Mouse (Mus musculus) hindbrain, embryonic 14.5 days (tissue): ENCODE measurements at regions not wholly inside any gene's neighbourhood (a gene's known extent, or its start where the extent isn't known, plus 50 kb on each side); places are given as distances from the start of the nearest gene placed in this dataset.

Experiments
- ATAC-seq: fragments of 200-750 bp; cut with Nextera tagmentation; 2 replicates; pipeline ENCODE4 v1.8.0; 2017; ENCODE audit warnings: moderate number of reproducible peaks, mild to moderate bottlenecking, moderate TSS enrichment, moderate library complexity; ENCODE audit not compliant: low FRiP score
- DNase-seq: peaks from one replicate; pipeline ENCODE4 v3.0.0-alpha.2; 2015; ENCODE audit warnings: low spot score
- H3K27ac ChIP-seq: fragments of 300-500 bp; sonication (generic); 2 replicates; pipeline ENCODE4 v1.5.1; 2014; ENCODE audit warnings: mild to moderate bottlenecking, moderate library complexity
- H3K27me3 ChIP-seq: fragments of 300-500 bp; sonication (generic); 2 replicates; pipeline ENCODE4 v1.6.1; 2014; ENCODE audit warnings: mild to moderate bottlenecking, low read length, mixed read lengths; ENCODE audit not compliant: control insufficient read depth, insufficient read depth
- H3K36me3 ChIP-seq: fragments of 300-500 bp; sonication (generic); replicated peaks from 2 replicates; pipeline ENCODE4 v1.6.1; 2014; ENCODE audit not compliant: control insufficient read depth, insufficient read depth
- H3K4me1 ChIP-seq: fragments of 300-500 bp; sonication (generic); replicated peaks from 2 replicates; pipeline ENCODE4 v1.6.1; 2014; ENCODE audit warnings: antibody characterized with exemption, low read length, mixed read lengths; ENCODE audit not compliant: control insufficient read depth, insufficient read depth
- H3K4me2 ChIP-seq: fragments of 300-500 bp; sonication (generic); replicated peaks from 2 replicates; pipeline ENCODE4 v1.6.1; 2014; ENCODE audit warnings: mild to moderate bottlenecking, moderate library complexity
- H3K4me3 ChIP-seq: fragments of 300-500 bp; sonication (generic); replicated peaks from 2 replicates; pipeline ENCODE4 v1.5.1; 2014; ENCODE audit warnings: mild to moderate bottlenecking, low read length
- H3K9ac ChIP-seq: fragments of 300-500 bp; sonication (generic); 2 replicates; pipeline ENCODE4 v1.6.1; 2014
- H3K9me3 ChIP-seq: fragments of 300-500 bp; sonication (generic); 2 replicates; pipeline ENCODE4 v1.6.1; 2016; ENCODE audit warnings: low read length; ENCODE audit not compliant: control insufficient read depth
- WGBS: fragments of 180-500 bp; shearing (Covaris S2); extraction: QIAGEN DNeasy Blood & Tissue Kit; methylation state at CpG from one replicate; pipeline ENCODE4 v1.1.7; 2014; 5-methylcytosine and 5-hydroxymethylcytosine counted together

DNA sequence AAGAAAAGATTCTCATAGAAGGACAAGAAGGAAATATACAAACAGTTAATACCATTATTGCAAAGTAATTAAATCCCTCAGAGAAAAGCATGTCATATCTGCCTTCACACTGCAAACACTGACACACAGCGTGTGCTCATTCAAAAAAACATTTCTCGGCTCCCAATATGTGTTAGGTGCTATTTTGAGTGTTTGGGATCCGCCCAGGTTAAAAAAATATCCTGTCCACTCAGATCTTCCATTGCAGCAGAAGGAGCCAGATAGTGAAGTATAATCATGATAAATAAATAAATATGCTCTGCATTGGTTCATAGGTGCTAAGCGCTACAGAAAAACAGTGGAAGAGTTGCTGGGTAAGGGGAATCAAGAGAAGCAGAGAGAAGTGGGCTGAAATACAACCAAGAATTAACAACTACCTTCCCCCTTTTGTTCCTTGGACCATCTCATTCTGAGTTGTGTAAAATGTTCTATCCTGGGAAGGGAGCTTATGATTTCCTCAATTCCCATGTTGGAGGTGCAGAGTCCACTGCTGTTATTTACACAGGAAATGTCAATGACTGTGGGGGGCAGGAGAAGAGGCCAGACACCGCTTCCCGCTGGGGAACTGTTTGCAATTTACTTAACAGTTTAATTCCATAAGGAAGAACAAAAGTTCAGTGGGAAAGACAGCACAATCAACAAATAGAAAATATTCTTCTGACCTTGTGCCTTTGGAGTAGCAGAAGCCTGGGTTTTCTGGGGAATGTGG is 139.9 kb downstream of the Tle1 start:
- H3K4me1 ChIP-seq, result no peaks in the 10 kb centered on the region
- no peak overlapping the region for H3K27ac ChIP-seq
- no peaks in the 10 kb centered on the region for H3K27me3 ChIP-seq
- H3K9me3 ChIP-seq, result no peaks in the 10 kb centered on the region
- no peak overlapping the region for H3K4me2 ChIP-seq
- no peaks in the 10 kb centered on the region for H3K36me3 ChIP-seq
- no peak overlapping the region for H3K9ac ChIP-seq
- DNase-seq (no peak), ATAC-seq (no peak)
- WGBS, result 80% methylated on average over 6 of the region's 6 CpGs
- H3K4me3 ChIP-seq, result no peak overlapping the region

DNA sequence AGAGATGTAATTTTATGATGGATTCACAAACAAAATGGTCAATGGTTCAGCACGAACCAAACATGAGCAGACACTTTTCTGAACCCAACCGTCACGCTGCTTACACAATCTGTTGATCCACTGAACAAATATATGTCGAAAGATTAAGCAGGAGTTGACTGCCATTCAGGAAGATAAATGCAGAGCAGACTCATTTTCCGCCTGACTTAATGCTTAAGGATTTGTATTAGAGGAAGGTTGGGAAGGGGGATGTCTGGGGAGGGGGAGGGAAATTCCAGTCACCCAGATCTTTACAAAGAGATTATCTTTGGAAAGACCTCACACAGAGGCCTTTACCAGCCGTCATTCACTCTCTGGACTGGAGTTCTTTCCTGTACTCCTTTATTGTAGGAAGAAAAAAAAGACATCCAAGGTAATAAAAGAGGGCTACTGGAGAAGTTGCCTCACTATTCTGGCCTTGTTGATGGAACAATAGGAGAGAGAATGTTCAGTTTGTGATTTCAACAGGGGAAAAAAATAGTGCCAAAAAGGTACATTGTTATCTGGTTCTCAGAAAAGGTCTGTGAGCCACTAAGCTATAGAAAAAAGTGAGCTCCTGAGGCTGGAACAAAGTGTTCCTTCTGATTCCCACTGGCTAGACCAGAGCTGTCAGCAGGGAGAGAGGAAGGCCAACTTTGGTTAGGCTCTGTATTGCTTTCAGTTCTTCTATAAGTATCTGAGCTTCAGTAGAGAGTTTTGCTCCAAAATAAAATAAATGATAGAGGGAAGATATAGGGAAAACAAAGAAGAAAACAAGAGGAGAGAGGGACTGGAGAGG is 150.9 kb downstream of the Tle1 start:
- Histone ChIP-seq H3K4me3 (no peak overlapping the region), H3K36me3 (no peaks in the 10 kb centered on the region), H3K9ac (no peak overlapping the region), H3K27me3 (peaks cover 45% of the 10 kb centered on the region), H3K27ac (no peak overlapping the region), H3K4me1 (no peaks in the 10 kb centered on the region), H3K4me2 (no peak overlapping the region), H3K9me3 (no peaks in the 10 kb centered on the region)
- DNase-seq, result no peak
- 6% methylated on average over 6 of the region's 6 CpGs for WGBS
- ATAC-seq, result peak; percentile 59; the same call in 1 of the 2 replicates

DNA sequence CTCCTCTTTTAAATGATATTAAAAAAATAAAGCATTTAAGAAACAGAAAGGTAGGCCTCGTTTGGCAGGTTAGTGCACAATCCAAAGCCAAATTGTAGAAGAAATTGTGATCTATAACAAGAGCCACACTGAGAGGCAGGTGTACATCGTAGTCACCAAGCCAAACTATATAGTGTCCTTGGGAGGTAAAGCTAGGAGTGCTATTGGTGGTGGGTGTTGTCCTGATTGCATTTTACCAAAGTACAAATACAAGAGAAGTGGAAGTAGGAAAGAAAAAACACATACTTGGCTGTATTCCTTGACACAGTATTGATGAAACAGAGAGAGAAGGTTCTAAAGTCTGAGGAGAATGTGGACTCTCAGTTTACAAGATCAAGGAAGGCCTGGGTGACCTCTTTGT is 178.6 kb downstream of the Tle1 start:
- ATAC-seq, result no peak
- WGBS, result 85% methylated on average over 2 of the region's 2 CpGs
- Histone ChIP-seq H3K9me3 (no peaks in the 10 kb centered on the region), H3K27ac (no peak overlapping the region), H3K36me3 (no peaks in the 10 kb centered on the region), H3K4me3 (no peak overlapping the region), H3K9ac (no peak overlapping the region), H3K4me1 (no peaks in the 10 kb centered on the region), H3K4me2 (no peak overlapping the region), H3K27me3 (no peaks in the 10 kb centered on the region)
- no peak for DNase-seq

DNA sequence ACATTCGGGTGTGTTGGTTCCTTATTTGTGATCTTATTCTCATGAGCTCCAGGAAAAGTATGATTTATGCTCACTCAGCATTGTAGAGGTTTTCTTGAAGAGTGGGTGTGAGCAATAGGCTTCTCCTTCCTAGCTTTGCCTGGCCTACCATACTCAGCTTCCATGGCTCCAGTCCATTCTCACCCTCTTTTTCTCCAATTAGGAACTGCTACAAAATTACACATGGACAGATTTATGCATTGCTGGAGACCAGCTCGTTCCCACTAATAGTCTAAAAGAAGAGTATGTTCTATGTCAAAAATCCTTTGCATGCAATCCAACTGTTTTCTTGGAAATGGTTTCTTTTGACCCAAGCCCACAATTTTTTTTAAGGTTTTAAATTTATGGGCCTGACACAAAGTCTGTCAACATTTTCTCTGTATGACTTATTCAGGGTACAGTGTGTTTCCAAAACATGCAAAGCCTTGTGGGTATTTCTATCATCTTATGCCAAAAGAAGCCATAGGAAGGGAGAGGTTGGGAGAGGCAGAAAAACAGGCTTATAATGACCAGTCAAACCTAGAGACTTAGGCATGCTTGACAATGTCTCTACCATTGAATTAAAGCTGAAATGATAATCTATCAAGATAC is 186.4 kb downstream of the Tle1 start:
- no peak overlapping the region for H3K4me2 ChIP-seq
- H3K4me1 ChIP-seq, result no peaks in the 10 kb centered on the region
- no peaks in the 10 kb centered on the region for H3K36me3 ChIP-seq
- WGBS, result 91% methylated on average over 2 of the region's 2 CpGs
- no peaks in the 10 kb centered on the region for H3K27me3 ChIP-seq
- no peak overlapping the region for H3K9ac ChIP-seq
- ATAC-seq, result no peak
- no peak overlapping the region for H3K27ac ChIP-seq
- no peaks in the 10 kb centered on the region for H3K9me3 ChIP-seq
- no peak overlapping the region for H3K4me3 ChIP-seq
- DNase-seq, result no peak

DNA sequence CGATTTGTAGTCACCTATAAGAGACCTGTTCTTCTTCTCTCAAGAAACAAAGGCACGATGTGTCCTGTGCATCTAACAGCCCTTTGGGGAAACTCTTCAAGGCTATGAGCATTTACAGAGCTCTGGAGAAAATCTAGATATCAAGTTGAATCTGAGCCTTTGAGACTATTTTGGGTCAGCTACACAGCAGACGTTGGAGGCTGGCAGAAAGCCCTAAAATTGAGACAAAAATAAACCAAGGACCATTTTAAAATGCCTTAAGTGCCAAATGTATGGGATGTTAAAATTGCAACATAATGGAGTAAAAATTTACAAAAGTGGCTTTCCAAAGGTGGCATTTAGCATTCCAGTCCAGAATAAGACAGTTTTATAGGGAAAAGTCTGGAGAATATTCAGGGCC is 187.1 kb downstream of the Tle1 start:
- DNase-seq (no peak), ATAC-seq (no peak)
- Histone ChIP-seq H3K9me3 (peaks cover 3% of the 10 kb centered on the region; the same call in 1 of the 2 replicates), H3K4me2 (no peak overlapping the region), H3K27me3 (no peaks in the 10 kb centered on the region), H3K36me3 (no peaks in the 10 kb centered on the region), H3K4me3 (no peak overlapping the region), H3K27ac (no peak overlapping the region), H3K9ac (no peak overlapping the region), H3K4me1 (no peaks in the 10 kb centered on the region)
- 86% methylated on average over 3 of the region's 3 CpGs for WGBS

DNA sequence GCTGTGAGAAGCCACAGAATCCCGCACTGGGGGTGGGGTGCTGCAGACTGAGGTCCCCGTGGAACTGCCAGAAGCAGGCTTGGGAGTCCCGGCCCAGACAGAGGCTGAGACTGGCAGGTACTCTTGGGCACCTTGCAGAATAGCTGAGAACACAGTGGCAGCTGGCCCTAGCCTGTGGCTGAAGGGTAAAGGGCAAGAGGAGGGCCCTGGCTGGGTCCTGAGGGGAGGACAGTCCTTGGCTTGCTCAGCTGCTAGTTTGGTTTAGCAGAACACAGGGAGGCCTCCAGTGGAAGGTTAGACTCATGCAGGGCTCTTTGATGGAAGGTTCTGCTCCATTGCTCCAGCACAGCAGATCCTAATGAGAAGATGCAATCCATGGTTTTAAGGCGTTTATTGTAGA is 190.4 kb downstream of the Tle1 start:
- Histone ChIP-seq H3K27ac (no peak overlapping the region), H3K9me3 (peaks cover 7% of the 10 kb centered on the region; the same call in 1 of the 2 replicates), H3K36me3 (no peaks in the 10 kb centered on the region), H3K4me3 (no peak overlapping the region), H3K27me3 (no peaks in the 10 kb centered on the region), H3K9ac (no peak overlapping the region), H3K4me2 (no peak overlapping the region), H3K4me1 (no peaks in the 10 kb centered on the region)
- 93% methylated on average over 4 of the region's 4 CpGs for WGBS
- no peak for DNase-seq
- ATAC-seq, result no peak

DNA sequence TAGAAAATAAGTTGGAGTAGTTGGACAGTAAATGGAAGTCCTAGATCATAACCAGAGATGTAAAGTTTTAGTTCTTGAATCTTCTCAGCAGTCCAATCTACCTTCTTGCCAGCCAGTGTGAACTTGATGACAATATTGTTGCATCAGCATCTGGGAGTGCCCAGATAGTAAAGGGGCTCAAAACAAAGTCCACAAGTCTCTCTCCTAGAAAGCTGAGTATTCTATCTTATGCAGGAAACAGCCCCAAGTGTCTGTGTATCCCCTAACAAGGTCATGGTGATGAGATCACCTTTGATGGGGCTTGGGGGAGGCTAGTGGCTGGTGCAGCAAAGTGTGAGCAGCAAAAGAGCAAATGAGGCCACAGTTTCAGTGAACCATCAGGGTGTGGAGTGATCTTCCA is 194.8 kb downstream of the Tle1 start:
- Histone ChIP-seq H3K4me3 (no peak overlapping the region), H3K4me2 (no peak overlapping the region), H3K4me1 (no peaks in the 10 kb centered on the region), H3K36me3 (no peaks in the 10 kb centered on the region), H3K9ac (no peak overlapping the region), H3K27me3 (no peaks in the 10 kb centered on the region), H3K27ac (no peak overlapping the region), H3K9me3 (peaks cover 7% of the 10 kb centered on the region; the same call in 1 of the 2 replicates)
- DNase-seq (no peak), ATAC-seq (no peak)

DNA sequence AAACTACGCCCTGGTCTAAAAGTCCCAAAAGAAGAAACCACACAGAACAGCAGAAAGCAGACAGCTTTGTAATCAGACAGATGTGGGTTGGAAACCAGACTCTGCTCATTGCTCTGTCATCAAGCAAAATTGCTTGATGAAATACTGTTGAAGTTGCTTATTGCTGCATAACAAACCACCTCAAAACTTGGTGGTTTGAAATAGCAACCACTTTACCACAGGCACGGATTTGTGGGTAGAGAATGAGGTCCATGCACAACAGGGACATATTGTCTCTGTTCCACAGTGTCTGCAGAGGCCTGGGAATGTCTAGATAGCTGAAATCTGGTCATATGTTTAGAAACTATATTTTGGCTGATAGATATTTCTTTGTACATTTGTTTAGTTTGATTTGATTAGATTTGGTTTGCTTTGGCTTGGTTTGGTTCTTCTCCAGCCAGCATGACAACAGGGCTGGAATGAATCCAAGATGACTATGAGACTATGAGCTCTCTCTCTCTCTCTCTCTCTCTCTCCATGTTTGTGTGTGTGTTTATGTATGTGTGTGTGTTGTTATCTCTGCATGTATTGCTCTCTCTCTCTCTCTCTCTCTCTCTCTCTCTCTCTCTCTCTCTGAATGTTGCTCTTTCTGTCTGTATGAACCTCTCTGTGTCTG is 199.4 kb downstream of the Tle1 start:
- Histone ChIP-seq H3K27me3 (no peaks in the 10 kb centered on the region), H3K4me2 (no peak overlapping the region), H3K36me3 (no peaks in the 10 kb centered on the region), H3K27ac (no peak overlapping the region), H3K9ac (no peak overlapping the region), H3K9me3 (no peaks in the 10 kb centered on the region), H3K4me1 (no peaks in the 10 kb centered on the region), H3K4me3 (no peak overlapping the region)
- DNase-seq (no peak), ATAC-seq (no peak)
- 83% methylated on average over 2 of the region's 2 CpGs for WGBS

DNA sequence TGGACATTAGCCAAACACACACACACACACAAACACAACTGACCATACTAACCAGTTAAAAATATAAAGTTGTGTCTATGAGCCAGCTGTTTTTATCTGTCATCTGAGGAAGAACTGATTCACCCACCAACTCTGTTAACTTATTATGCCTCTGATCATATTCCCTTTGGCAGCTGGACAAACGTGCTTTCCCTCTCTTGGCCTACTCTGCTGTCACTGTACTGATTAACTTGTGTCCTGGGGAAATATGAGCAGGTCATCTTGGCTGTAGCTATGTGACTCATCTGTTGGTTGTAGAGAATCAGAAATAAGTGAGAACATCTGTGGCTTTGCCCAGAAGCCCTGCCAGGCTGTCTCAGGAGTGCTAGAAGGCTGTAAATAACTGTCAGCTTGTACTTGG is 210.9 kb upstream of the Gm11232 start:
- H3K36me3 ChIP-seq, result no peaks in the 10 kb centered on the region
- 58% methylated on average over 1 of the region's 1 CpGs for WGBS
- H3K27ac ChIP-seq, result no peak overlapping the region
- no peaks in the 10 kb centered on the region for H3K4me1 ChIP-seq
- H3K27me3 ChIP-seq, result no peaks in the 10 kb centered on the region
- H3K9me3 ChIP-seq, result no peaks in the 10 kb centered on the region
- H3K4me2 ChIP-seq, result no peak overlapping the region
- no peak overlapping the region for H3K4me3 ChIP-seq
- H3K9ac ChIP-seq, result no peak overlapping the region
- no peak for DNase-seq
- ATAC-seq, result no peak
